Mouse (Mus musculus) spleen, adult 2 months (tissue): ENCODE results near the gene Tdg. TPM values are rescaled to one million over a fixed set of nuclear protein-coding genes. Genes with fewer than 3 reads are reported as not detected.

Experiments used
- DNase-seq, 2 experiments: peaks; one replicate each; pipeline versions ENCODE4 v3.0.0 to v3.0.0-alpha.2; 2012 to 2021; ENCODE audit warnings: low spot score in 2 of 2, low read depth in 1 of 2
- H3K27ac ChIP-seq: fragments of 200-500 bp; 2 replicates; pipeline ENCODE4 v1.5.1; 2012; ENCODE audit warnings: low read length, inconsistent platforms; ENCODE audit not compliant: insufficient read depth
- H3K27me3 ChIP-seq: fragments of 200-500 bp; 2 replicates; pipeline ENCODE4 v1.6.1; 2012; ENCODE audit warnings: mild to moderate bottlenecking, moderate library complexity, low read length, inconsistent platforms; ENCODE audit not compliant: control insufficient read depth, insufficient read depth
- H3K36me3 ChIP-seq: fragments of 200-500 bp; 2 replicates; pipeline ENCODE4 v1.6.1; 2012; ENCODE audit warnings: mild to moderate bottlenecking, low read length, inconsistent platforms; ENCODE audit not compliant: control insufficient read depth, insufficient read depth
- H3K4me1 ChIP-seq: fragments of 200-500 bp; 2 replicates; pipeline ENCODE4 v1.6.1; 2011; ENCODE audit warnings: inconsistent platforms; ENCODE audit not compliant: control insufficient read depth, insufficient read depth, insufficient read length
- H3K4me3 ChIP-seq: fragments of 200-500 bp; 2 replicates; pipeline ENCODE4 v1.5.1; 2011; ENCODE audit warnings: mild to moderate bottlenecking, inconsistent platforms; ENCODE audit not compliant: insufficient read depth, insufficient read length; ENCODE audit errors: extremely low read depth
- CTCF ChIP-seq: fragments of 200-500 bp; IDR thresholded peaks from 2 replicates; pipeline ENCODE4 v1.5.1; 2011; ENCODE audit warnings: mild to moderate bottlenecking, inconsistent platforms; ENCODE audit not compliant: insufficient read depth, insufficient read length, insufficient replicate concordance; ENCODE audit errors: extremely low read depth
- POLR2A ChIP-seq: fragments of 200-500 bp; IDR thresholded peaks from 2 replicates; pipeline ENCODE4 v1.6.1; 2011; ENCODE audit warnings: low read depth, low read length, inconsistent platforms
- WGBS: fragments of 180-500 bp; shearing (Covaris S2); methylation state at CpG from one replicate; pipeline ENCODE4 v1.1.7; 2018; 5-methylcytosine and 5-hydroxymethylcytosine counted together
- polyA plus RNA-seq: library from polyadenylated mRNA; depleted of rRNA; stranded (reverse); fragments of >200 nt; gene quantifications from 2 replicates; pipeline ENCODE4 v1.2.3, GENCODE M21; 2012

Gene Tdg
- polyA plus RNA-seq, 1 experiment: 11.5 TPM

DNA sequence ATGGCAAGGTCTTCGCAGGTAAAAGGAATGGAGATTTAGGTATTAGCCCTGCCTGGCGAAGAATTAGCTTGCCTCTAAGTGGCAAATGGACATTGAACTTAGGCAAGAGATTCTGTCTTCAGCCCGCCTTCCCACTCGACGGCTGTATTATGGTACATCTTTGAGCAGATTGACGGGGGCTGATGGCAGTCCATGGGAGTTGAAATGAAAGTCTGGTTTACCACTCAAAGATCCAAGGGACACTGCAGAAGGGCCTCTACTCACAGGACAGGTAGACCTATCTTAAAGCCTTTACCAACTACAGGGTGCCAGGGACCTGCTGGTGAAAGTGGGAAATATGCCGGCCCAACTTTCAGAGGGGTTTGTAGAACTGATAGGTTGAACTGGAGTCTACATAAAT lies 869 bp downstream of the Tdg start:
- no peak for DNase-seq
- H3K4me3 ChIP-seq: peak overlapping the region; percentile 75
- whole genome bisulfite sequencing: 34% methylated on average over 7 of the region's 7 CpGs
- no peaks in the 10 kb centered on the region for H3K36me3 ChIP-seq
- TF ChIP-seq POLR2A (no peak), CTCF (no peak)
- peaks cover 7% of the 10 kb centered on the region; the same call in 1 of the 2 replicates for H3K4me1 ChIP-seq
- no peak overlapping the region for H3K27ac ChIP-seq
- H3K27me3 ChIP-seq: no peaks in the 10 kb centered on the region

DNA sequence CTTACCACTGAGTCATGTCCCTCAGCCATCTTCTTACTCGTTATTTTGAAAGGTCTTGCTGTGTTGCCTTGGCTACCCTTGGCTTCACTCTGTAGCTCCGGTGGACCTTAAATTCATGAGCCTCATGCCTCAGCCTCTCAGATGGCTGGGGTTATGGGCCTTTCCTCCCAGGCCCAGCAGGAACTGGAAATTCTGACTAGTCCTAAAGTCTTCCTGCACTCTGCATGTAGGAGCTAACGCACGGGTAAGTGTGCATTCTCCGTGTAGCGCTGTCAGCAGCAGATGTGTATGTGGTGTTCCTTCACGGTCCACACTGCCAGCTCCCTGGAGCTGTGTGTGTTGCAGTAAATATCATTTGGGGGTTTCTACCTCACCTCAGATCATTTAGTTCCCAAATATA lies 1.5 kb downstream of the Tdg start:
- H3K4me1 ChIP-seq: peaks cover 7% of the 10 kb centered on the region; the same call in 1 of the 2 replicates
- 87% methylated on average over 7 of the region's 7 CpGs for WGBS
- no peak overlapping the region for H3K27ac ChIP-seq
- no peak overlapping the region for H3K4me3 ChIP-seq
- no peaks in the 10 kb centered on the region for H3K27me3 ChIP-seq
- no peak for DNase-seq
- TF ChIP-seq CTCF: no peak
- no peak for TF ChIP-seq POLR2A
- H3K36me3 ChIP-seq: no peaks in the 10 kb centered on the region

DNA sequence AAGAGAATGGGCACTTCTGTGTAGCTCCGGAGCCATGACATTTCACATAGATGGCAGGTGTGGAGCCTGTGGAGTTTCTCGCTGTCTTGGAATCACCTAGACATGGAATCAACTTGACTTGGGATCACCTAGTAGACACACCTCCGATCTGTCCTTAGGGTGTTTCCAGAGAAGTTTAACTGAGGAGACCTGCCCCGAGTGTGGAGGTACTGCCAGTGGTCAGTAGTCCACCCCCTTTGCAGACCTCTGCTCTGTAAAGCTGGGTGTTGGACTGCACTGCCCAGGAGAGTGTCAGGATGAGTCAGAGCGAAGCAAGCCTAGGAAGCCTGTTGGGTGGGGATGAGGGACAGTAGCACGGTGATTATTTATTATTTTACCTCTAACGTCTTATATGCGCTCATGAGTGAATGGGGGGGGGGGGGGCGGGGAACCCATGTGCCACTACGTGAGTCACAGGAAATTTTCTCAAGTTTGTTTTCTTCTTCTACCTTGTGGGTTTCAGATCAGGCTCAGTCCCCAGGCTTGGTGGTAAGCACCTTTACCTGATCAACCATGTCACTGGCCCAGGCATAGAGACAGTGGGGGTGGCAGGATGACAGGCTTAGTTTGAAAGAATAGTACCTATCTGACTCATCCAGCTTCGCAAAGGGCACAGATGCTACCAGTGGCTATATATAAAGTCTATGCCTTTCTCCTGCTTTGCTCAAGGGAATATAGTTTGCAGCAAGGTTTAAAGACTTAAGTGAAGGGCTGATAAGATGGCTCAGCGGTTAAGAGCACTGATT lies 3.1 kb downstream of the Tdg start:
- H3K4me1 ChIP-seq: peaks cover 7% of the 10 kb centered on the region; the same call in 1 of the 2 replicates
- no peak overlapping the region for H3K4me3 ChIP-seq
- 90% methylated on average over 12 of the region's 12 CpGs for WGBS
- no peaks in the 10 kb centered on the region for H3K27me3 ChIP-seq
- DNase-seq: no peak
- H3K27ac ChIP-seq: no peak overlapping the region
- no peak for TF ChIP-seq CTCF
- TF ChIP-seq POLR2A: no peak
- H3K36me3 ChIP-seq: no peaks in the 10 kb centered on the region

DNA sequence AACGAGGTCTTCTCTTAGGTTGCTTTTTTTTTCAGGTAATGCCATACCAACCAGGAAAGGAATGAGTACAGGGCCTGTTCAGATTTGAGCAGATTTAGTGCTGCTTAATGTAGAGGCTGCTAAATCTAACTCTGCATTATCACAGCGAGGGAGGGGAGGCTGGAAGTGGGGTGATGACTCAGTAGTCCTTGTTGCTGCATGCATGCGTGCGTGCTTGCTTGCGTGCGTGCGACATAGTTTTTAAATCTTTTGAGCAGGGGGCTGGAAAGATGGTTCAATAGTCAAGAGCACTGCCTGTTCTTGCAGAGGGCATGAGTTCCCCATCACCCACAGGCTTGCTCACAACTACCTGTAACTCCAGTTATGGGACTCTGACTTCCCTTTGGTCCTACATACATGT lies 4.7 kb downstream of the Tdg start:
- H3K27me3 ChIP-seq: no peaks in the 10 kb centered on the region
- TF ChIP-seq POLR2A (no peak), CTCF (no peak)
- peaks cover 5% of the 10 kb centered on the region for H3K36me3 ChIP-seq
- peaks cover 4% of the 10 kb centered on the region; the same call in 1 of the 2 replicates for H3K4me1 ChIP-seq
- H3K4me3 ChIP-seq: no peak overlapping the region
- H3K27ac ChIP-seq: no peak overlapping the region
- WGBS: 98% methylated on average over 7 of the region's 7 CpGs
- DNase-seq: no peak

DNA sequence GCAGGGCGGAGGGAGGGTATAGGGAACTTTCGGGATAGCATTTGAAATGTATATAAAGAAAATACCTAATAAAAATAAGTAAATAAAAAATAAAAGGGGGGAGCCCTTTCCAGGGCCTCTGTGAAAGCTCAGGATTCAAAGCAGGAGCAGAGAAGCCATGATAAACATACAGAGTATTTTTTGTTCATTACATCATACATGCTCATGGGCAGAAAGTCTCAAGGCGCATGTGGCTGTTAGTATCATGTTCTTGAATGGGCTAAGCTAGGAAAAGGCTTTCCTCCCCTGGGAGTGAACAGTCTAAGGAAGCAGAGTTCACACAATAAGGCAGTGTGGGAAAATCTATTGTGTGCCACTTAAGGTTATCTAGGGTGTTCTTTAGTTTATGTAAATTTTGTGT lies 6.7 kb downstream of the Tdg start:
- H3K27me3 ChIP-seq: no peaks in the 10 kb centered on the region
- no peak for DNase-seq
- peaks cover 12% of the 10 kb centered on the region for H3K36me3 ChIP-seq
- 94% methylated on average over 3 of the region's 3 CpGs for WGBS
- no peak overlapping the region for H3K4me3 ChIP-seq
- H3K4me1 ChIP-seq: no peaks in the 10 kb centered on the region
- TF ChIP-seq POLR2A (no peak), CTCF (no peak)
- no peak overlapping the region for H3K27ac ChIP-seq

DNA sequence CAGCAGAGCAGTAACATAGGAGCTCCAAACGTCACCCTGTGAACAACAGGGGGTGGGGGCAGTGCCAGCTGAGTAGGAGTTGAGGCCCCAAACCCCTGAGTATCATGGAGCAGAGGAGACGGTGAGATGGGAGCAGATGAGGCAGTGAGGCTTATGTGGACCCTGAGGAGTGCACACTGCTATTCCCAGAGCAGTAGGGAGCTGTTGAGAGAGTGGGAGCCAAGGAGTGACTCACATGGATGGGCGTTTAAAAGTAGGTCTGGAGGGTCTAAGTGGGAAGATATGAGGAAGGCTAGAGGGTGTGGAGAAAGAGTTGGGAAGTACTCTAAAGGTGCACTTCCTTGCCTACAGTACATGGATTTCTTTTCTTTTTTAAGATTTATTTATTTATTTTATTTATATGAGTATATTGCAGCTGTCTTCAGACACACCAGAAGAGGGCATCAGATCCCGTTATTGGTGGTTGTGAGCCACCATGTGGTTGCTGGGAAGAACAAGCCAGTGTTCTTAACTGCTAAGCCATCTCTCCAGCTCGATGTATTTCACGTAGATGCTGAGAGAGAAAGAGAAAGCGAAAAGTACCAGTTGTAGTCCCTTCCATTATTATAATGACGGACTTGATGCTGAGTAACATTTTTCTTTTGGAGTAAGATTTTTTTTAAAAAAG lies 9.5 kb downstream of the Tdg start:
- 92% methylated on average over 8 of the region's 8 CpGs for WGBS
- Histone ChIP-seq H3K27ac (no peak overlapping the region), H3K4me3 (no peak overlapping the region), H3K4me1 (no peaks in the 10 kb centered on the region), H3K36me3 (peaks cover 29% of the 10 kb centered on the region), H3K27me3 (no peaks in the 10 kb centered on the region)
- TF ChIP-seq CTCF: no peak
- TF ChIP-seq POLR2A: no peak
- DNase-seq: no peak

DNA sequence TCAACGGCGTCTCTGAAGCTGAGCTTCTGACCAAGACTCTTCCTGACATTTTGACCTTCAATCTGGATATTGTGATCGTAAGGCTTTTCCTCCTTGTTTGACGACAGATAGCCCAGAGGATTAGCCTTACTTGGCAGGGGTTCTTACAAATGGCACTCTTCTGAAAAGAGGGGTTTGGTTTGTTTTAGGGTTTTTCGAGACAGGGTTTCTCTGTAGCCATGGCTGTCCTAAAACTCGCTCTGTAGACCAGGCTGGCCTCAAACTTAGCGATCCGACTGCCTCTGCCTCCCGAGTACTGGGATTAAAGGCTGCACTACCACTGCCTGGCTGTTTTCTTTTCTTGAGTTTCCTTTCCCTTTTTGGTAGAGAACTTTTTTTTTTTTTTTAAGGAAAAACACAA lies 11.9 kb downstream of the Tdg start:
- no peak overlapping the region for H3K27ac ChIP-seq
- 97% methylated on average over 9 of the region's 9 CpGs for WGBS
- no peaks in the 10 kb centered on the region for H3K4me1 ChIP-seq
- TF ChIP-seq CTCF: no peak
- TF ChIP-seq POLR2A: no peak
- no peak for DNase-seq
- no peak overlapping the region for H3K4me3 ChIP-seq
- H3K36me3 ChIP-seq: peaks cover 40% of the 10 kb centered on the region
- no peaks in the 10 kb centered on the region for H3K27me3 ChIP-seq
